Mouse (Mus musculus) erythroblast, embryonic 14.5 days (primary cell): Measurements from ENCODE around the gene Fbxo42.

Experiments
- GATA1 ChIP-seq: IDR thresholded peaks from 2 replicates; pipeline ENCODE4 v1.6.1; 2012; ENCODE audit warnings: low read length, inconsistent platforms, mixed read lengths
- TAL1 ChIP-seq: IDR thresholded peaks from 3 replicates; pipeline ENCODE4 v1.6.1; 2012; ENCODE audit warnings: low read length, inconsistent platforms, mixed read lengths

DNA sequence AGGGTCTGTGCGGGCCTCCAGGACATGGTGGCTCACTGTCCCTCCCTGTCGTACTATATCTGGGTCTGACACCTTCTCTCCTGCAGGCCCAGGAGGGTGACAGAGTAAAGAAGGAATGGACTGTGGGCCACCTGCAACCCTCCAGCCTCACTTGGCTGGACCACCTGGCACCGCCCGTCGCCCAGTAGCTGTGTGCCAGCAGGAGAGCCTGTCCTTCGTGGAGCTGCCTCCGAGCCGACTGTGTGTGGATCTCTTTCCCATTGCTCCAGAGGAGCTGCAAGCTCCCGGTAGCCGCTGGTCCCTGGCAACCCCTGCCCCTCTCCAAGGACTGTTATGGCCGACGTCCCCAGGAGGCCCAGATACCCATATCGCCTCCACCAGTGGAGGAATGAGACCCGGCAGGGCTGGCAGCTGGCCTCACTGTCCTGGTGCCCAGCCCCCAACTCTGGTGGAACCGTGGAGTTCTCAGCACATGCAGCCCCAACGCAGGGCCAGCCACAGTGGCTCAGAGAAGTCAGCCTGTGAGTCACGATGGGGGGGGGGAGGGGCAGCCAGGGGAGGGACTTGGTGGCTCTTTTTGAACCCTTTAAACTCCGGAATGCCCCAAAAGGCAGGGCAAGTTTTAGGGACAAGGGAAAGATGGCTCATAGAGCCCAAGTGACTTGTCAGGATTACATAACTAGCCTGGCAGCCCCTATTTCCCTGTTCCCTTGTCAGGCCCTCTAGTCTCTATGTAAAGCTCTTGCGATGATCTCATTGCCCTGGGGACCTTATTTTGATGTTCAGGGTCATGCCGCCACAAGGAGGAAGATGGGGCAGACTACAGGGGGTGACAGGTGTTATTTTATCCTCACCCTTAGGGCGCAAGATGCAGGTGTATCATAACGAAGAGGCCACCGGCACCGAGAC, 98.6 kb downstream of the Fbxo42 start:
- TF ChIP-seq GATA1 (no peak), TAL1 (no peak)
